Mouse (Mus musculus) CH12.LX (cell line): ENCODE measurements at regions not wholly inside any gene's neighbourhood (a gene's known extent, or its start where the extent isn't known, plus 50 kb on each side); places are given as distances from the start of the nearest gene placed in this dataset.
A peak's percentile ranks its signal among the peaks of the same experiment; 100 is the strongest.
"Not testable (repeated sequence)": the region's sequence is repeated elsewhere in the genome, so short reads cannot be mapped to it uniquely, and the experiment has no call there.

Source experiments
- DNase-seq: peaks from one replicate; pipeline ENCODE4 v3.0.0-alpha.2; 2013; ENCODE audit errors: extremely low read depth
- H3K27ac ChIP-seq: 2 replicates; pipeline ENCODE4 v1.5.1; 2012; ENCODE audit warnings: low read depth, mild to moderate bottlenecking, control low read depth, moderate library complexity; ENCODE audit not compliant: insufficient read depth
- H3K27me3 ChIP-seq: replicated peaks from 2 replicates; pipeline ENCODE3; 2012; ENCODE audit warnings: inconsistent platforms
- H3K36me3 ChIP-seq, 2 experiments: replicated peaks in 1 of 2; 2 replicates each; pipeline versions ENCODE3 to v1.6.1; 2012; ENCODE audit warnings: inconsistent platforms in 1 of 2, low read length in 1 of 2, mild to moderate bottlenecking in 1 of 2, mixed read lengths in 1 of 2, moderate library complexity in 1 of 2; ENCODE audit not compliant: control insufficient read depth in 1 of 2, insufficient read depth in 1 of 2
- H3K4me1 ChIP-seq, 2 experiments: 2 replicates each; pipeline ENCODE4 v1.6.1; 2012; ENCODE audit warnings: inconsistent platforms in 1 of 2, moderate library complexity in 1 of 2; ENCODE audit not compliant: insufficient read depth in 2 of 2, control insufficient read depth in 1 of 2
- H3K4me2 ChIP-seq: 2 replicates; pipeline ENCODE4 v1.6.1; 2012; ENCODE audit warnings: low read depth, mild to moderate bottlenecking, control low read depth; ENCODE audit not compliant: poor library complexity, insufficient read depth, severe bottlenecking
- H3K4me3 ChIP-seq, 3 experiments: fragments of 150-350 bp in 1 of 3; sonication (generic) in 1 of 3; replicated peaks in 1 of 3; 2 replicates each; pipeline versions ENCODE3 to v1.5.1; 2011 to 2012; ENCODE audit warnings: low read depth in 2 of 3, low read length in 2 of 3, mild to moderate bottlenecking in 2 of 3, moderate library complexity in 2 of 3, control low read depth in 1 of 3, improper control_type of control experiment in 1 of 3, inconsistent platforms in 1 of 3, mixed read lengths in 1 of 3; ENCODE audit not compliant: poor library complexity in 1 of 3
- H3K79me2 ChIP-seq: replicated peaks from 2 replicates; pipeline ENCODE4 v1.6.1; 2012; ENCODE audit warnings: mild to moderate bottlenecking, moderate library complexity; ENCODE audit not compliant: control insufficient read depth, poor library complexity, insufficient read depth, severe bottlenecking; ENCODE audit errors: extremely low read depth
- H3K9ac ChIP-seq: 2 replicates; pipeline ENCODE4 v1.6.1; 2012; ENCODE audit warnings: low read depth, mild to moderate bottlenecking, control low read depth, moderate library complexity; ENCODE audit not compliant: insufficient read depth
- H3K9me3 ChIP-seq: replicated peaks from 2 replicates; pipeline ENCODE3; 2012; ENCODE audit warnings: low read length, inconsistent platforms, mixed read lengths
- EP300 ChIP-seq: IDR thresholded peaks from 2 replicates; pipeline ENCODE4 v1.6.1; 2011; ENCODE audit warnings: low read length, improper control_type of control experiment
- KAT2A ChIP-seq: IDR thresholded peaks from 2 replicates; pipeline ENCODE4 v1.6.1; 2012; ENCODE audit warnings: low read length, improper control_type of control experiment, inconsistent platforms; ENCODE audit not compliant: insufficient replicate concordance
- RAD21 ChIP-seq: IDR thresholded peaks from 2 replicates; pipeline ENCODE4 v1.6.1; 2011; ENCODE audit warnings: low read depth, mild to moderate bottlenecking, low read length, improper control_type of control experiment, moderate library complexity
- TBP ChIP-seq: conservative IDR thresholded peaks from 2 replicates; pipeline ENCODE4 v1.6.1; 2011; ENCODE audit warnings: low read depth, low read length, improper control_type of control experiment
- TCF12 ChIP-seq: IDR thresholded peaks from 2 replicates; pipeline ENCODE4 v1.6.1; 2014; ENCODE audit warnings: low read depth, mild to moderate bottlenecking, inconsistent platforms, low read length, improper control_type of control experiment
- UBTF ChIP-seq: IDR thresholded peaks from 2 replicates; pipeline ENCODE4 v1.6.1; 2012; ENCODE audit warnings: low read depth, mild to moderate bottlenecking, inconsistent platforms, low read length, improper control_type of control experiment, moderate library complexity
- dilution Hi-C: fragments of 300-500 bp; cut with MboI; formaldehyde crosslinking; loops from 2 replicates; pipeline ENCODE4 v1.14.3; 2020; ENCODE audit warnings: low sequenced_read_pairs; ENCODE audit not compliant: extremely low pct_unique_long_range_greater_than_20kb, extremely low pct_ligation_motif_present
- in situ Hi-C: fragments of 300-500 bp; cut with MboI; formaldehyde crosslinking; loops from 3 replicates; pipeline ENCODE4 v1.14.3; 2019; ENCODE audit warnings: low sequenced_read_pairs, low pct_ligation_motif_present, low pct_unique_long_range_greater_than_20kb, mixed read lengths

- dilution Hi-C loops (no loop called here), in situ Hi-C loops (no loop called here)
- H3K9ac ChIP-seq, result no peak overlapping the region
- H3K36me3 ChIP-seq, result no peaks in the 10 kb centered on the region
- no peak for TF ChIP-seq UBTF
- H3K27ac ChIP-seq, result no peak overlapping the region
- no peaks in the 10 kb centered on the region for H3K4me1 ChIP-seq
- H3K4me2 ChIP-seq, result no peak overlapping the region
- H3K79me2 ChIP-seq, result no peaks in the 10 kb centered on the region
- peaks cover 4% of the 10 kb centered on the region for H3K27me3 ChIP-seq
- H3K4me3 ChIP-seq, result no peak overlapping the region
- no peak for DNase-seq
- H3K9me3 ChIP-seq, result peaks cover 7% of the 10 kb centered on the region
Observed at GRCm38 (mm10) chr10:66683160-66683559, 412.8 kb upstream of the Jmjd1c start.

GRCm38 (mm10) chr10:66689196-66689595, 406.7 kb upstream of the Jmjd1c start:
- H3K4me1 ChIP-seq, H3K79me2 ChIP-seq, in situ Hi-C loops, H3K4me3 ChIP-seq, H3K9me3 ChIP-seq, H3K36me3 ChIP-seq, H3K9ac ChIP-seq, H3K27ac ChIP-seq, H3K27me3 ChIP-seq, dilution Hi-C loops, DNase-seq, H3K4me2 ChIP-seq: not testable (repeated sequence)

GRCm38 (mm10) chr10:66694549-66695285, 401.2 kb upstream of the Jmjd1c start:
- peak; percentile 2 for DNase-seq
- H3K9ac ChIP-seq, result no peak overlapping the region
- no peak overlapping the region for H3K4me2 ChIP-seq
- TF ChIP-seq EP300 (no peak), RAD21 (no peak), TBP (no peak), TCF12 (no peak), KAT2A (no peak)
- H3K4me3 ChIP-seq, result no peak overlapping the region
- H3K9me3 ChIP-seq, result no peaks in the 10 kb centered on the region
- in situ Hi-C loops (no loop called here), dilution Hi-C loops (no loop called here)
- H3K79me2 ChIP-seq, result no peaks in the 10 kb centered on the region
- H3K4me1 ChIP-seq, result no peaks in the 10 kb centered on the region
- H3K27me3 ChIP-seq, result no peaks in the 10 kb centered on the region
- no peaks in the 10 kb centered on the region for H3K36me3 ChIP-seq
- no peak overlapping the region for H3K27ac ChIP-seq

GRCm38 (mm10) chr10:66714926-66715325, 381.0 kb upstream of the Jmjd1c start:
- H3K4me3 ChIP-seq, H3K4me2 ChIP-seq, H3K9me3 ChIP-seq, H3K79me2 ChIP-seq, dilution Hi-C loops, H3K27ac ChIP-seq, H3K36me3 ChIP-seq, DNase-seq, H3K4me1 ChIP-seq, H3K9ac ChIP-seq, H3K27me3 ChIP-seq: not testable (repeated sequence)
- in situ Hi-C loops, result loop anchor here (25.0 kb wide), 1 partner anchor 97 kb away; no protein-coding TSS in a partner anchor
